In genomic region chr11:77673428-77673991, GRCm38 (mm10) we compare ENCODE assay signal across 14 mouse cellular contexts. TPM values are rescaled to one million over a fixed set of nuclear protein-coding genes. Genes with fewer than 3 reads are reported as not detected.
DNase-seq lines count a peak whose midpoint lies in the region; ATAC-seq and TF ChIP-seq lines count a peak whose summit lies in the region.
"Had no signal": no experiment of that assay in that cellular context is flagged by ENCODE, and none has a peak within 500 bp of the region (broad histone marks: within the 10 kb centered on the region; RNA-seq: fewer than 3 reads in every experiment).

No protein-coding gene starts in this region.

- H3K9me3 ChIP-seq in liver, embryonic 11.5 days (ENCODE audit: control insufficient read depth, low read length): no peaks in the 10 kb centered on the region
- H3K9me3 ChIP-seq in E14TG2a.4 (ENCODE audit: low read length): no peaks in the 10 kb centered on the region
- peaks cover 8% of the 10 kb centered on the region; the same call in 1 of the 2 replicates for H3K9me3 ChIP-seq in forebrain, embryonic 10.5 days
- H3K9me3 ChIP-seq: embryonic facial prominence, embryonic 15.5 days had no signal

- 66% methylated on average over 4 of the region's 4 CpGs for WGBS in liver, embryonic 11.5 days
- WGBS in forebrain, embryonic 10.5 days: 67% methylated on average over 4 of the region's 4 CpGs

- no peak overlapping the region for H3K4me2 ChIP-seq in liver, embryonic 11.5 days
- H3K4me2 ChIP-seq: embryonic facial prominence, embryonic 15.5 days; neural tube, embryonic 13.5 days had no signal

- no peaks in the 10 kb centered on the region for H3K4me1 ChIP-seq in liver, embryonic 11.5 days (replicated peaks; ENCODE audit: control insufficient read depth, insufficient read depth, low read length)
- peaks cover 59% of the 10 kb centered on the region for H3K4me1 ChIP-seq in E14TG2a.4 (replicated peaks; ENCODE audit: low read depth, low read length)
- H3K4me1 ChIP-seq in forebrain, embryonic 10.5 days: no peaks in the 10 kb centered on the region
- H3K4me1 ChIP-seq: embryonic facial prominence, embryonic 15.5 days; neural tube, embryonic 13.5 days had no signal

- ATAC-seq in liver, embryonic 11.5 days (replicated peaks; ENCODE audit: low FRiP score): no peak

- no peaks in the 10 kb centered on the region for H3K27me3 ChIP-seq in liver, embryonic 11.5 days (replicated peaks; ENCODE audit: control insufficient read depth, insufficient read depth, low read length)
- H3K27me3 ChIP-seq in E14TG2a.4 (ENCODE audit: insufficient read depth, low read length): no peaks in the 10 kb centered on the region
- H3K27me3 ChIP-seq in forebrain, embryonic 10.5 days (ENCODE audit: poor library complexity, severe bottlenecking): no peaks in the 10 kb centered on the region
- H3K27me3 ChIP-seq: embryonic facial prominence, embryonic 15.5 days; neural tube, embryonic 13.5 days had no signal

- H3K27ac ChIP-seq in liver, embryonic 11.5 days (ENCODE audit: low read depth, low read length): no peak overlapping the region
- no peak overlapping the region for H3K27ac ChIP-seq in forebrain, embryonic 10.5 days
- H3K27ac ChIP-seq: embryonic facial prominence, embryonic 15.5 days; neural tube, embryonic 13.5 days had no signal

- TF ChIP-seq CTCF in E14TG2a.4 (conservative IDR thresholded peaks at IDR 0.05; ENCODE audit: low read length): peak; percentile 60
- 0 out of 2 replicates have a peak, but pooled peaks have one; percentile 16 for TF ChIP-seq CTCF in brain, embryonic 14.5 days (IDR thresholded peaks at IDR 0.05; ENCODE audit: borderline replicate concordance, extremely low read depth, insufficient read depth, insufficient read length)

- no peak for TF ChIP-seq POLR2A in brain, embryonic 14.5 days (IDR thresholded peaks at IDR 0.05; ENCODE audit: borderline replicate concordance, extremely low read depth, insufficient read depth, insufficient read length, poor library complexity, severe bottlenecking)

- H3K9ac ChIP-seq in liver, embryonic 11.5 days (ENCODE audit: low read depth, low read length): no peak overlapping the region
- H3K9ac ChIP-seq: embryonic facial prominence, embryonic 15.5 days; neural tube, embryonic 13.5 days had no signal

- no peak overlapping the region for H3K4me3 ChIP-seq in liver, embryonic 11.5 days (ENCODE audit: low read depth, low read length)
- 0 out of 2 replicates have a peak overlapping the region, but pooled peaks have one; percentile 29 for H3K4me3 ChIP-seq in E14TG2a.4 (replicated peaks; ENCODE audit: low read length)
- no peak overlapping the region for H3K4me3 ChIP-seq in forebrain, embryonic 10.5 days
- H3K4me3 ChIP-seq: embryonic facial prominence, embryonic 15.5 days; neural tube, embryonic 13.5 days had no signal

- intact Hi-C loops in heart, postnatal 36 days (cut with DNase I): no loop called here

- no peaks in the 10 kb centered on the region for H3K36me3 ChIP-seq in liver, embryonic 11.5 days (ENCODE audit: control insufficient read depth, insufficient read depth, low read length)
- H3K36me3 ChIP-seq in E14TG2a.4 (ENCODE audit: insufficient read depth, low read length): no peaks in the 10 kb centered on the region
- H3K36me3 ChIP-seq in forebrain, embryonic 10.5 days (replicated peaks): no peaks in the 10 kb centered on the region
- H3K36me3 ChIP-seq: embryonic facial prominence, embryonic 15.5 days; neural tube, embryonic 13.5 days had no signal

- peak; percentile 12 for DNase-seq in liver
- no peak for DNase-seq in liver, embryonic 11.5 days (ENCODE audit: low spot score)
- DNase-seq in brain, embryonic 14.5 days (ENCODE audit: low read depth): no peak
- peak; percentile 22 for DNase-seq in mesoderm, embryonic 11.5 days (ENCODE audit: low read depth, low spot score)
- no peak for DNase-seq in heart, postnatal 36 days
- no peak for DNase-seq in left cerebral cortex, adult 18-20 months (ENCODE audit: low spot score in 2 of 2)
- DNase-seq in forebrain, embryonic 10.5 days (ENCODE audit: extremely low spot score, low spot score): no peak
- DNase-seq: kidney, postnatal 10 days had no signal

RNA-seq across cellular contexts. Expression of gene Nufip2, which starts 12.4 kb away (rescaled TPM):
- 4.6 and 5.3 TPM in 2 replicates for polyA plus RNA-seq in liver, embryonic 11.5 days (2014; fragmentation: Nextera tagmentation; extraction: Ambion mirVana)
- polyA plus RNA-seq in brain, embryonic 14.5 days (2012; rRNA removed): 13.1 and 19.2 TPM in 2 replicates
- total RNA-seq in heart, postnatal 36 days (2021): 10 to 100 TPM; 46.8 to 48.3 TPM
- 10 to 100 TPM; 66.4 to 68.7 TPM for total RNA-seq in left cerebral cortex, adult 18-20 months (2021)
- polyA plus RNA-seq in forebrain, embryonic 10.5 days (2016; fragmentation: Nextera tagmentation; extraction: Ambion mirVana): 3.9 TPM in 2 replicates

RNA-seq across cellular contexts. Expression of gene Cryba1, which starts 51.6 kb away (rescaled TPM):
- polyA plus RNA-seq in liver, embryonic 11.5 days (2014; fragmentation: Nextera tagmentation; extraction: Ambion mirVana): not detected in 2 replicates
- polyA plus RNA-seq in brain, embryonic 14.5 days (2012; rRNA removed): 0.19 and 0.23 TPM in 2 replicates
- not detected for total RNA-seq in heart, postnatal 36 days (2021)
- total RNA-seq in left cerebral cortex, adult 18-20 months (2021): not detected
- 0.21 and 0.73 TPM in 2 replicates for polyA plus RNA-seq in forebrain, embryonic 10.5 days (2016; fragmentation: Nextera tagmentation; extraction: Ambion mirVana)
- total RNA-seq: gastrocnemius, adult 8-10 months; heart, postnatal 25 days had no signal
- polyA plus RNA-seq: limb, embryonic 11.5 days had no signal

Comparison
In these comparisons a context has a peak if more than half of its experiments do, and no peak if none do; other contexts are left out.
1. DNase-seq: peak in liver (single experiment) and mesoderm, embryonic 11.5 days (single experiment); none in liver, embryonic 11.5 days (single experiment), brain, embryonic 14.5 days (single experiment), heart, postnatal 36 days (0 of 2), left cerebral cortex, adult 18-20 months (0 of 2) and forebrain, embryonic 10.5 days (single experiment).